Mouse (Mus musculus) liver, adult 2 months (tissue): ENCODE data around the gene Gm10563. TPM values are rescaled to one million over a fixed set of nuclear protein-coding genes. Genes with fewer than 3 reads are reported as not detected.

Source experiments
- DNase-seq: peaks from one replicate; pipeline ENCODE4 v3.0.0-alpha.2; 2011; ENCODE audit warnings: low read depth, low spot score; ENCODE audit errors: extremely low read depth
- H3K27ac ChIP-seq: fragments of 200-500 bp; replicated peaks from 2 replicates; pipeline ENCODE4 v1.5.1; 2012; ENCODE audit warnings: low read depth, mild to moderate bottlenecking, control low read depth, inconsistent platforms, low read length; ENCODE audit not compliant: insufficient read depth
- H3K27me3 ChIP-seq: fragments of 200-500 bp; 2 replicates; pipeline ENCODE4 v1.6.1; 2012; ENCODE audit warnings: mild to moderate bottlenecking, moderate library complexity, low read length, inconsistent platforms; ENCODE audit not compliant: control insufficient read depth, insufficient read depth
- H3K36me3 ChIP-seq: fragments of 200-500 bp; 2 replicates; pipeline ENCODE4 v1.6.1; 2012; ENCODE audit warnings: low read length, inconsistent platforms; ENCODE audit not compliant: control insufficient read depth, insufficient read depth
- H3K4me1 ChIP-seq: fragments of 200-500 bp; 2 replicates; pipeline ENCODE4 v1.6.1; 2011; ENCODE audit warnings: low read length; ENCODE audit not compliant: control insufficient read depth, insufficient read depth
- H3K4me3 ChIP-seq: fragments of 200-500 bp; 2 replicates; pipeline ENCODE4 v1.5.1; 2011; ENCODE audit warnings: low read depth, mild to moderate bottlenecking, control low read depth, low read length, moderate library complexity; ENCODE audit not compliant: insufficient read depth
- H3K79me2 ChIP-seq: fragments of 200-500 bp; 2 replicates; pipeline ENCODE4 v1.6.1; 2012; ENCODE audit warnings: inconsistent platforms, mild to moderate bottlenecking, low read length, moderate library complexity; ENCODE audit not compliant: control insufficient read depth, insufficient read depth
- H3K9ac ChIP-seq: fragments of 200-500 bp; 2 replicates; pipeline ENCODE4 v1.6.1; 2012; ENCODE audit warnings: low read depth, mild to moderate bottlenecking, control low read depth, inconsistent platforms, low read length
- CTCF ChIP-seq: fragments of 200-500 bp; IDR thresholded peaks from 2 replicates; pipeline ENCODE4 v1.5.1; 2011; ENCODE audit warnings: low read depth, low read length, control low read depth
- POLR2A ChIP-seq: fragments of 200-500 bp; IDR thresholded peaks from 2 replicates; pipeline ENCODE4 v1.6.1; 2011; ENCODE audit warnings: low read length, control low read depth; ENCODE audit not compliant: insufficient read depth; ENCODE audit errors: extremely low read depth
- WGBS: fragments of 180-500 bp; shearing (Covaris S2); methylation state at CpG from one replicate; pipeline ENCODE4 v1.1.7; 2018; 5-methylcytosine and 5-hydroxymethylcytosine counted together
- polyA plus RNA-seq: library from polyadenylated mRNA; depleted of rRNA; stranded (reverse); fragments of >200 nt; gene quantifications from 2 replicates; pipeline ENCODE4 v1.2.3, GENCODE M21; 2012
- total RNA-seq: library from RNA; depleted of rRNA; stranded (reverse); fragments of >200 nt; gene quantifications from 2 replicates; pipeline ENCODE4 v1.2.3, GENCODE M21; 2014

The Gm10563 gene
- total and polyA plus RNA-seq, 2 experiments = not detected

GRCm38 (mm10) chr4:155645721-155646120 is 513 bp upstream of the Gm10563 start:
- 39% methylated on average over 5 of the region's 5 CpGs for WGBS
- no peaks in the 10 kb centered on the region for H3K27me3 ChIP-seq
- H3K4me1 ChIP-seq = peaks cover 3% of the 10 kb centered on the region; the same call in 1 of the 2 replicates
- H3K9ac ChIP-seq = no peak overlapping the region
- H3K27ac ChIP-seq = no peak overlapping the region
- DNase-seq = peak; percentile 84
- no peaks in the 10 kb centered on the region for H3K79me2 ChIP-seq
- H3K36me3 ChIP-seq = peaks cover 56% of the 10 kb centered on the region
- TF ChIP-seq CTCF = no peak
- TF ChIP-seq POLR2A = no peak
- no peak overlapping the region for H3K4me3 ChIP-seq

GRCm38 (mm10) chr4:155643531-155643930 is 1.7 kb downstream of the Gm10563 start:
- H3K27me3 ChIP-seq = no peaks in the 10 kb centered on the region
- TF ChIP-seq POLR2A (no peak), CTCF (no peak)
- peaks cover 3% of the 10 kb centered on the region; the same call in 1 of the 2 replicates for H3K4me1 ChIP-seq
- peaks cover 55% of the 10 kb centered on the region for H3K36me3 ChIP-seq
- no peaks in the 10 kb centered on the region for H3K79me2 ChIP-seq
- H3K27ac ChIP-seq = no peak overlapping the region
- WGBS = 29% methylated on average over 1 of the region's 1 CpGs
- DNase-seq = peak; percentile 77
- H3K9ac ChIP-seq = no peak overlapping the region
- H3K4me3 ChIP-seq = no peak overlapping the region

GRCm38 (mm10) chr4:155635766-155636499 is 9.3 kb downstream of the Gm10563 start:
- Histone ChIP-seq H3K27me3 (no peaks in the 10 kb centered on the region), H3K79me2 (peaks cover 3% of the 10 kb centered on the region; the same call in 1 of the 2 replicates), H3K36me3 (peaks cover 64% of the 10 kb centered on the region), H3K27ac (no peak overlapping the region), H3K4me3 (no peak overlapping the region), H3K9ac (no peak overlapping the region), H3K4me1 (no peaks in the 10 kb centered on the region)
- peak; percentile 68 for DNase-seq
- TF ChIP-seq POLR2A (no peak), CTCF (no peak)

GRCm38 (mm10) chr4:155630267-155630666 is 14.9 kb downstream of the Gm10563 start:
- TF ChIP-seq CTCF (no peak), POLR2A (no peak)
- H3K79me2 ChIP-seq = peaks cover 3% of the 10 kb centered on the region; the same call in 1 of the 2 replicates
- no peak overlapping the region for H3K9ac ChIP-seq
- peaks cover 58% of the 10 kb centered on the region for H3K36me3 ChIP-seq
- no peaks in the 10 kb centered on the region for H3K27me3 ChIP-seq
- peaks cover 2% of the 10 kb centered on the region; the same call in 1 of the 2 replicates for H3K4me1 ChIP-seq
- H3K27ac ChIP-seq = no peak overlapping the region
- WGBS = 70% methylated on average over 6 of the region's 6 CpGs
- no peak overlapping the region for H3K4me3 ChIP-seq
- DNase-seq = no peak

GRCm38 (mm10) chr4:155624338-155625291 is 20.6 kb downstream of the Gm10563 start, which contains the start of gene Cdk11b:
Gene Cdk11b (plus strand): TSS chr4:155624854.
- H3K79me2 ChIP-seq = peaks cover 5% of the 10 kb centered on the region; the same call in 1 of the 2 replicates
- WGBS = under 1% methylated on average over 80 of the region's 84 CpGs
- peak; percentile 96 for DNase-seq
- H3K27ac ChIP-seq = peak within 1 kb of the TSS; percentile 61
- H3K9ac ChIP-seq = peak within 1 kb of the TSS; percentile 83
- no peaks in the 10 kb centered on the region for H3K27me3 ChIP-seq
- TF ChIP-seq CTCF (no peak), POLR2A (peak; percentile 74; the same call in 1 of the 2 replicates)
- H3K36me3 ChIP-seq = peaks cover 34% of the 10 kb centered on the region
- H3K4me1 ChIP-seq = peaks cover 6% of the 10 kb centered on the region; the same call in 1 of the 2 replicates
- peak within 1 kb of the TSS; percentile 69 for H3K4me3 ChIP-seq
